Mouse (Mus musculus): ENCODE measurements around the gene Nav1.

- TF ChIP-seq CTCF (IDR thresholded peaks at IDR 0.05; ENCODE audit: insufficient read depth, low read depth, low read length), result no peak
- TF ChIP-seq POLR2A (IDR thresholded peaks at IDR 0.05; ENCODE audit: insufficient read depth, low read depth, low read length), result no peak
Measured at GRCm38 (mm10) chr1:135503436-135503835, 103.7 kb downstream of the Nav1 start.
